Mouse (Mus musculus): ENCODE measurements around the gene Csk.

Csk gene

GRCm38 (mm10) chr9:57653283-57653682 lies at the start of gene Csk:
TSS of gene Csk (minus strand) at chr9:57653631.
- DNase-seq: no peak

GRCm38 (mm10) chr9:57698466-57699150 lies 45.2 kb upstream of the Csk start:
- DNase-seq: no peak

GRCm38 (mm10) chr9:57697380-57697779 lies 43.9 kb upstream of the Csk start:
- no peak for DNase-seq

- DNase-seq: peak; percentile 50
Measured at GRCm38 (mm10) chr9:57696380-57697285, 43.2 kb upstream of the Csk start.

GRCm38 (mm10) chr9:57694108-57694507 lies 40.7 kb upstream of the Csk start:
- DNase-seq: no peak

- no peak for DNase-seq
Measured at GRCm38 (mm10) chr9:57688606-57689005, 35.2 kb upstream of the Csk start.

GRCm38 (mm10) chr9:57688158-57688557 lies 34.7 kb upstream of the Csk start:
- peak; percentile 68 for DNase-seq

GRCm38 (mm10) chr9:57687751-57688150 lies 34.3 kb upstream of the Csk start, which contains the start of gene Cyp1a1:
TSS of gene Cyp1a1 (plus strand) at chr9:57687928.
- no peak for DNase-seq

- DNase-seq: no peak
Measured at GRCm38 (mm10) chr9:57686011-57686410, 32.6 kb upstream of the Csk start.

- DNase-seq: no peak
Measured at GRCm38 (mm10) chr9:57683520-57683919, 30.1 kb upstream of the Csk start, which contains the start of gene Cyp1a2. TSS of gene Cyp1a2 (minus strand) at chr9:57683703.

GRCm38 (mm10) chr9:57681411-57681810 lies 28.0 kb upstream of the Csk start:
- no peak for DNase-seq

- no peak for DNase-seq
Measured at GRCm38 (mm10) chr9:57671500-57671899, 18.1 kb upstream of the Csk start.

GRCm38 (mm10) chr9:57671037-57671436 lies 17.6 kb upstream of the Csk start:
- no peak for DNase-seq

GRCm38 (mm10) chr9:57669566-57669965 lies 16.1 kb upstream of the Csk start:
- DNase-seq: no peak

- no peak for DNase-seq
Measured at GRCm38 (mm10) chr9:57668277-57668676, 14.8 kb upstream of the Csk start.

GRCm38 (mm10) chr9:57667817-57668216 lies 14.4 kb upstream of the Csk start:
- peak; percentile 58 for DNase-seq

GRCm38 (mm10) chr9:57667136-57667535 lies 13.7 kb upstream of the Csk start:
- DNase-seq: no peak

GRCm38 (mm10) chr9:57666536-57666935 lies 13.1 kb upstream of the Csk start:
- DNase-seq: no peak

GRCm38 (mm10) chr9:57664616-57665015 lies 11.2 kb upstream of the Csk start:
- DNase-seq: no peak

- no peak for DNase-seq
Measured at GRCm38 (mm10) chr9:57661552-57661951, 8.1 kb upstream of the Csk start.

- DNase-seq: no peak
Measured at GRCm38 (mm10) chr9:57660501-57660900, 7.1 kb upstream of the Csk start.

- DNase-seq: peak; percentile 84
Measured at GRCm38 (mm10) chr9:57659774-57660173, 6.3 kb upstream of the Csk start.

GRCm38 (mm10) chr9:57658970-57659369 lies 5.5 kb upstream of the Csk start:
- DNase-seq: no peak

GRCm38 (mm10) chr9:57657843-57658242 lies 4.4 kb upstream of the Csk start:
- no peak for DNase-seq

Measured in lung, postnatal 14 days (tissue).